Mouse (Mus musculus) adrenal gland, postnatal 4 days (tissue): Measurements from ENCODE around the gene Vmn1r206. TPM values are rescaled to one million over a fixed set of nuclear protein-coding genes. Genes with fewer than 3 reads are reported as not detected.
"Not testable (repeated sequence)": the region's sequence is repeated elsewhere in the genome, so short reads cannot be mapped to it uniquely, and the experiment has no call there.

Source experiments
- DNase-seq, 2 experiments: peaks; one replicate each; pipeline ENCODE4 v3.0.0; 2021 to 2022; ENCODE audit warnings: low spot score in 2 of 2, mixed read lengths in 2 of 2
- long read RNA-seq, 2 experiments: library from polyadenylated mRNA; stranded (forward); transcript quantifications; one replicate each; pipeline ENCODE4 v2.0.0; 2021
- total RNA-seq, 2 experiments: library from RNA; stranded (reverse); gene quantifications; 2 replicates each; pipeline ENCODE4 v1.2.3; 2021

The Vmn1r206 gene
- total RNA-seq, result not detected
- long read RNA-seq, experiment 1, result 0 reads
- long read RNA-seq, experiment 2, result 0 reads

DNA sequence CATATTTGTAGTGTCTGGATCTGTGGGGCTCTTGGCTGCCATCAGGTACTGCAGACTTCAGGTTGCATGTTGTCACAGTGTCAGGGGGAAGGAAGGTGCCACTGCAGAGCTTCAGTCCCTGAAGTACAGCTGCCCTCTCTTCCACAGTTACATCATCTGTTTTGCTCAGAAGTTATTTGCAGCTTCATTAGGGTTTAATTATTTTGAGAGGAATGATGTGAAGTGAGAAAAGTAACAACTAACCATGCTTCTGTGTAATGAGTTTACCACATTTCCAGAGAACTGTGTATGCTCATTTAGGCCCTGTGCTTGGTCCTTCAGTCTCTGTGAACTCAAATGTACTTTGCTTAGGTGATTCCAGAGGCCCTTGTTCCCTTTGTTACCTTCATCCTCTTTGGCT, at the start of gene Vmn1r206:
TSS of gene Vmn1r206 (minus strand) at position 101 of the 400 bp plus-strand sequence.
- not testable (repeated sequence) for DNase-seq

DNA sequence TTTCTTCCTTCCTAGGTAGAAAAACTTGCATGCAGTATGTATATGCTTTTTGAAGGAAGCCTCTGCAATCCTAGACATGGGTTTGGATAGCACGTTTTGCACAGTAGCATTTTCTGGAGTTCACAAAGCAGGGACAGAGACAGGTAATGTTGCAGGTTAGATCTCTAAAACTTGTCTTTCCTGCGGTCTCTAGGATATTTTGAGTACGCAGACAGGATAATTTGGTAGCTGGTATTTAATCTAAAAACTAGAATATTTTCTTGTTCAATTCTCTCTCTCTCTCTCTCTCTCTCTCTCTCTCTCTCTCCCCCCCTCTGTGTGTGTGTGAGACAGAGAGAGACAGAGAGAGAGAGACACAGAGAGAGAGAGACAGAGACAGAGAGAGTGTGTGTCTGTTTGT, 31.2 kb downstream of the Vmn1r206 start, which contains the start of gene Vmn1r205:
TSS of gene Vmn1r205 (minus strand) at position 101 of the 400 bp plus-strand sequence.
- no peak for DNase-seq

DNA sequence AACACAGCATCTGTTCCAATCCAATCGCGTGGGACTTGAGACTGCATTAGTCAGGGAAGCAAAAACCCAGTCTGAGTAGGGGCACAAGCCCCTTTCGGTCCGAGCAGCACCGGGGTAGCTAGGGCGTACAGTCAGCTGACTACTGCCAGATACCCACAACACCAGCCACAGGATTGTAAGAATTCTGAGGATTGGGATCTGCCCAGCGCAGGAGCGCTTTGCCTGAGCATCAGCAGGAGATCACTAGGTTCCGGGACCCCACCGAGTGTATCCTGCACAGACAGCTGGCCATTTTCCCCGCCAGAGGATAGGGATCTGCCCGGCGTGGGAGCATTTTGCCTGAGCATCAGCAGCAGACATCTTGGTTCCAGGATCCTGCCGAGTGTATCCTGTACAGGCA, 40.7 kb downstream of the Vmn1r206 start:
- not testable (repeated sequence) for DNase-seq

DNA sequence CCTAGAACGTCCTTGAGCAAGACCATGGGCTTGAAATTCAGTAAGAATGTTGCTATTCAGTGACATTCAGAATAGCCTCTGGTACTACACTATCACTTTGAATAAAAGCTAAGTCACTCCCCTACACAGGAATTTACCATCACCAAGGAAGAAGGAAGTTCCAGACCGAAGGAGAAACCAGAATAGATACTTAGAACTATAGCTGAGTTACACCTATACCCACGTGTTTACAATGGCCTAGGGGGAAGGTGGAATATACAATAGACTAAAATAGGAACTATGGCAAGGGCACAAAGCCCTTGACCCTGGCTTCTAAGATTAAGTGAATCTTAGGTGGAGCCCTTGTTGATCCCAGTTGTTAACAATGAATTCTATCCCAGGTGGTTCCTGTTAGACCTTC, 49.1 kb downstream of the Vmn1r206 start:
- not testable (repeated sequence) for DNase-seq

Other genes starting within 250 kb of the Vmn1r206 start
- gene Vmn1r199, start 244.4 kb downstream of the Vmn1r206 start, total RNA-seq, result not detected
- gene Vmn1r200, start 233.9 kb downstream of the Vmn1r206 start, total RNA-seq, result not detected
- gene Vmn1r201, start 152.3 kb downstream of the Vmn1r206 start, total RNA-seq, result not detected
- under 1 TPM; 0.06 to 0.08 TPM for gene Vmn1r202, start 118.9 kb downstream of the Vmn1r206 start, total RNA-seq
- gene Vmn1r203, start 106.1 kb downstream of the Vmn1r206 start, total RNA-seq, result not detected
- gene Vmn1r204, start 71.1 kb downstream of the Vmn1r206 start, total RNA-seq, result not detected
- gene Vmn1r205, start 31.3 kb downstream of the Vmn1r206 start, total RNA-seq, result not detected
- not detected for gene Vmn1r207-ps, start 105.4 kb upstream of the Vmn1r206 start, total RNA-seq
- not detected for gene Vmn1r208, start 153.1 kb upstream of the Vmn1r206 start, total RNA-seq
- gene Vmn1r209, start 185.4 kb upstream of the Vmn1r206 start, total RNA-seq, result under 1 TPM in 1 of 2 experiments, not detected in 1; 0.06 TPM
- gene Vmn1r210, start 207.1 kb upstream of the Vmn1r206 start, total RNA-seq, result not detected
- not detected for gene Vmn1r211, start 233.3 kb upstream of the Vmn1r206 start, total RNA-seq